Mouse (Mus musculus) embryo, embryonic 11 days (tissue): ENCODE measurements at regions not wholly inside any gene's neighbourhood (a gene's known extent, or its start where the extent isn't known, plus 50 kb on each side); places are given as distances from the start of the nearest gene placed in this dataset.
"Not testable (repeated sequence)": the region's sequence is repeated elsewhere in the genome, so short reads cannot be mapped to it uniquely, and the experiment has no call there.

Experiments used
- DNase-seq: peaks from one replicate; pipeline ENCODE4 v3.0.0-alpha.2; 2015

- no peak for DNase-seq
Measured at GRCm38 (mm10) chr19:59516957-59517356, 58.8 kb downstream of the Emx2 start.

GRCm38 (mm10) chr19:59519156-59519555 lies 61.0 kb downstream of the Emx2 start:
- DNase-seq, result no peak

DNA sequence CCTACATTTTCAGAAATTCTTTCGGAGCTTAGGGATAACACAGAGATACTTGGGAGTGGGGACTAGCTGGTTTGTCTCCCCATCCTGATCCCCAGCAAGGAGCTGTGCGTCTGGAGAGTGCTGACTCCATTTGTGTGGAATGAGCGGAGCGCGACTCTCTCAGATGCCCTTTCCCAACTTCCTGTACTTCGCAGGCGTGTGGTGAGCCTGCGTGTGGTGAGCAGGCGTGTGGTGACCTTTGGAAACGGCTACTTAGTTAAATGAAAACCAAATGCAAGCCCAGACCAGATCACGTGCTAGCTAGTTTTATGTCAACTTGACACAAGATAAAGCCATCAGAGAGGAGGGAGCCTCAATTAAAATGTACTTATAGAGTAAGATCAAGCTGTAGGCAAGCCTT lies 64.0 kb downstream of the Emx2 start:
- peak; percentile 33 for DNase-seq

DNA sequence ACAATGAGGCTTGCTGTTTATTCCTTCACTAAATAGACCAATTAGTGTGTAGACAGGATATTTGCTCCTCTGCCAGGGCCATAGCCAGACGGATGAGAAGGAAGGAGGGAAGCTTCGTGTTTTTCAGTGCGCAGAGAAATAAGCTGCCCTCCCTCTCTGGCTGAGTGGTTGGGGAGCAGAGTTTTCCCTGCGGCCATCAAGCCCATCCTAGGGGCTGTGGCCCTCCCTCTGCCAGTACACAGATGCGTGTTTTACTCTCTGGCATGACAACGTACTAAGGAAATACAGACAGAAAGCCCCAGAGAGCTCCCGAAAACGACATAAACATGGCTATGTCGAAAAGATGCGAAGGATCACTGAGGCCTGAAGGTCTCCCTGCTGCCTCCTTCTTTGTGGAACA lies 65.2 kb downstream of the Emx2 start:
- no peak for DNase-seq

- DNase-seq, result no peak
Measured at GRCm38 (mm10) chr19:59564101-59564500, 105.9 kb downstream of the Emx2 start.

- DNase-seq, result no peak
Measured at GRCm38 (mm10) chr19:59568907-59569306, 110.7 kb downstream of the Emx2 start.

- DNase-seq, result not testable (repeated sequence)
Measured at GRCm38 (mm10) chr19:59569590-59569989, 111.4 kb downstream of the Emx2 start.

DNA sequence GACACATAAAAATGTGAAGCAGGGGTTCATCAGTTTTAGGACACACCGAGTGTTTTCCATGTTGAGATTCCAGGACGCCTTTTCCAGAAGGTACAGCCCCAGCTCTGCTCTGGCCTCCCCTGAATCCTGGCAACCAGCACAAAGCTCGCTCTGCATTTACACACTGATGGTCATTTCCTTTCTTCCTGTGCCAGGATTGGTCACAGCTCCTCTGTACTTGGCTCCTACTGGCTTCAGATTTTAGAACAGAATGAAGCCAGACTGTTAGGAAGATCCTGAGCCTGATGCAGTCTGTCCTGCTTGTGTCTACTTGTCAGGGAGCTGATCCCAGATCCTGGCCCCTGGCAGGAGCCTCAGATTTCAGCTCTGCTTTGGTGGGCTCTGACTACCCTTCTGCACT lies 116.2 kb downstream of the Emx2 start:
- DNase-seq, result no peak

- no peak for DNase-seq
Measured at GRCm38 (mm10) chr19:59577886-59578285, 119.7 kb downstream of the Emx2 start.

DNA sequence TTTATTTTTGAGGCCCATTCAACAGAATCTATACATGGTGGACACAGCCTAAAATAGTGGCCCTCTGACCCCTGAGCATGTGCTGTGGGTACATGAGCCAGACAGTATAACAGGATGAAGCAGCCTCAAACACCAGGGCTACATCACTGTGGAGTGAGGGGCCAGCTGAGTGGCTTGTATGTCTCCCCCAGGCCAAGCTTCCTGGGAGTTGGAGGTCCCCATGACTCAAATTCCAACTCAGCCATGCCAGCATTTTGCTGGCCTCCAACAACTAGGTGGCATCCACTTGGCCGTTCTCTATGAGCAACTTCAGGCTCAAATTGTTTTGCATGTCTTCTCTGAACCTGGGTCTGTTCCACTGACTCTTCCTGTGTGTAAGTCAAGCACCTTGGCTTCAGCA lies 121.5 kb downstream of the Emx2 start:
- DNase-seq, result no peak

DNA sequence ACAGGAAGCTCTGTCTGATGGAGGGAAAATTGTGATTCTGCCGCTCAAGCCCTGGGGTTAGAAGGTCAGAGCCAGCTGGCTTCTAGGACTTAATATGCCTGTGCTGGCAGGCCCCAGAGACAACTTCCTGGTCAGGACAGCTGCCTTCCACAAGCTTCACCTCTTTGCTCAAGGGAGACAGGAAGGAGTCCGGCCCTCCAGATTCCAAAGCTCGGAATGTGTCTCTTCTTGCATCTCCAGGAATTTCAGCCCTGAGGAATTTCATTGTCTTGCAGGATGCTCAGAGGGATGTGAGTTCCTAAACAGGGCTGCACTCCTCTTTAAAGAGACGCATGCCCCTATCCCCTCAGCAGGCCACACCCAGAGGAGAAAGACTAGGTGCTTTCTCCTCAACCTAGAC lies 127.7 kb downstream of the Emx2 start:
- peak; percentile 30 for DNase-seq

GRCm38 (mm10) chr19:59587303-59587702 lies 129.1 kb downstream of the Emx2 start:
- peak; percentile 30 for DNase-seq

DNA sequence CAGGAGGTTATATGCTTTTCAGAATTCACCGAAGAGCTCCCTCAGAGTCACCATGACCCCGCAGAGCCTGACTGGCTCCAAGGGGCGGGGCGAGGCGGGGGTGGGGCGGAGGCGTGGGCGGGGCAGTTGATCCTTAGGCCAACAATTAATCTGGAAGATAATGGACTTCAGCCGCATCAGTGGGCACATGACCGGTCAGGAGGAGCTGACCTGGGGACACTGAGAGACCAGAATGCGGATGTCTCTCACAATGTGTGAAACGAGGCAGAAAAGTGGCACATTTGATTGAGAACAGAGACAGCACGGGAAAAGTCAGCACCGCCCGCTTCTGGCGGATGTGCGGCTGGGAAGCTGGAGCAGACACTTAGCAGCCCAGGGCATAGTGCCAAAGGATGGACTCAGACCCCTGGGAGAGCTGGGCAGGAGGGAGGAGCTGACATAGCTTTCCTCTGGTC lies 129.9 kb downstream of the Emx2 start:
- peak; percentile 62 for DNase-seq

GRCm38 (mm10) chr19:59590021-59590420 lies 131.8 kb downstream of the Emx2 start:
- no peak for DNase-seq

- DNase-seq, result no peak
Measured at GRCm38 (mm10) chr19:59592060-59592459, 133.9 kb downstream of the Emx2 start.

DNA sequence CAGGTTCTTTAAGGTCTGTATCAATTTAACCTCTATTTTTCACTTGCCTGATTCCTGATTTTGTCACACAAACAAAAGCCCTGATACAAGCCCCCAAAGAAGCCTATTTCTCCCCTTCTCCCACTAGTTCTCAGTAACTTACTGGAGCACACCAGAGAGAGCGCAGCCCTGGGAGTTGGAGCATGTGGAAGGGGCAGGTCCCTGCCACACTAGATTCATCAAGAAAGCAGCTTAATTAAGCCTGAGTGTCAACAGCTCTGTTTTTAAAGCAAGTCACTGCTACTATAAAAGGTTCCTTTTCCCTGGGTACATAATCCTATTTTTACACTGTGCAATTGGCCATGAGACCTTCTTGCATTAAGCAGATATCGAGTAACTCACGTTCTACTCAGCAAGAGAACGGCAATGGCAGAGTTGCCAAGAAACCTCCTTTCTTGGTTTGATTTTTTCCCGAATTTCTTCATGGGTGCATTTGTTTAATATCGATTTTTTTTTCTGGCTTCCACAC lies 166.2 kb downstream of the Emx2 start:
- DNase-seq, result no peak

GRCm38 (mm10) chr19:59627681-59628080 lies 169.5 kb downstream of the Emx2 start:
- no peak for DNase-seq

GRCm38 (mm10) chr19:59628296-59629160 lies 170.4 kb downstream of the Emx2 start:
- DNase-seq, result no peak

DNA sequence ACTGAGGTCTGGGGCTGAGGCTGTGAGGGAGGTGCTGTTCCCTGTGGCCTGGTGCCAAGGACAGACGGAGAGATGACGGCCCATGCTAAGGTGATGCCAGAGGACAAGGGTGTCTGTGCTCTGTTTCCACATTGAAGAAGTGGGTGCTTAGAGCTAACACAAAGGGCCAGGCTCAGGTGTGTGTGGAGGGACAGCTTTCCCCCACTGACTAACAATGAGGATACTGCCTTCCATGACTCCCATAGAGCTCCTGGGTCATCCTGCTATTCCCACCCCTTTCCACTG lies 170.9 kb downstream of the Emx2 start:
- no peak for DNase-seq

DNA sequence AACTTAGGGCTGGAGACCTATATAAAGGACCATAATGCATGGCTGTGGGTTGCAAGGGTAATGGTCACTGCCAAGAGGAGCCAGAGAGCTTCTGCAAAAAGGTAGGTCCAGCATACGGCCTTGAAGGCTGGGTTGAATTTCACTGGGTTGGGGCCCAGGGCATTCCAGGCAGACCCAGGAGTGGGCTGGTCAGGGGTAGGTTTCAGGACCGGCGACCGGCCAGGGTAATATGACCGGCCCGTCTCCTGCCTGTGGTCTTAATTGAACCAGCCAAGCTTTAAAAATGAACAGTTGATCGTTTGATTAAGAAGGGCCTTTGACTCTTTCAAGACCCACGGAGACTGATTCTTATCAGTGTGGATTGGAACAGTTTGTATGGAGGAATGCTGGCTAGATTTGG lies 171.9 kb downstream of the Emx2 start:
- no peak for DNase-seq

DNA sequence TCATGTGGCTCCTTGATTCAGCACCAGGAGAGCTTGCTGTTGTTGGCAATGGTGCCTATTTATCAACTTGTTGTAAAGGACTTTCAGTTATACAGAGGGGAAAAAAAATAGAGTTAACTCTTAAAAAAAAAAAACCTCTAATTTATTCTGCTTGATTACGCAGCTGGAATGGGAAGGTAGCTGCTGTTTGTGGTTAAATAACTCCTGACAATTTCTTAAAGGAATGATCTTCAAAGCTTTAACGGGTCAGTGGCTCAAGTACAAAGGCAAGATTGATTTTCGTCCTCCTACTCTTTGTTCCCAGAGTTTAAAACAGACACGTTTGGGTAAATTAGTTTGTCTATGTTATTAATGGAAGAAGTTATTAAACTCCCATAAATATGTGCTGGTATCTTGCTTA lies 172.5 kb downstream of the Emx2 start:
- DNase-seq, result no peak

DNA sequence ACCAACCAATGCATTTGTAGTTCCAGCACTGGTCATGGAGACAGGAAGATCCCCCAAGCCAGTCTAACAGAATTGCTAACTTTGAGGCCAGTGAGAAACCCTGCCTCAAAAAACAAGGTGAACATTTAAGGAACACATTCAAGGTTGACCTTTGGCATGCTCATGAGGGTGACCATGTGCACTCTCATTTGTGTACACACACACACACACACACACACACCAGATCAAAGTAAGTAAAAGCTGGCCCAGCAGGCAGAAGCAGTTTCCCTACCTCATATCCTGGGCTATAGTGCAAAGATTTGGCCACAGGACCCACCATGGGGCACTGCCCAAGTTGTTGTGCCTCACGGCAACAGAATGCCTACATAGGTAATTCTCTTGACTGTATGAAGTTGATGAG lies 173.4 kb downstream of the Emx2 start:
- DNase-seq, result no peak

- peak; percentile 47 for DNase-seq
Measured at GRCm38 (mm10) chr19:59636271-59636670, 178.1 kb downstream of the Emx2 start.

DNA sequence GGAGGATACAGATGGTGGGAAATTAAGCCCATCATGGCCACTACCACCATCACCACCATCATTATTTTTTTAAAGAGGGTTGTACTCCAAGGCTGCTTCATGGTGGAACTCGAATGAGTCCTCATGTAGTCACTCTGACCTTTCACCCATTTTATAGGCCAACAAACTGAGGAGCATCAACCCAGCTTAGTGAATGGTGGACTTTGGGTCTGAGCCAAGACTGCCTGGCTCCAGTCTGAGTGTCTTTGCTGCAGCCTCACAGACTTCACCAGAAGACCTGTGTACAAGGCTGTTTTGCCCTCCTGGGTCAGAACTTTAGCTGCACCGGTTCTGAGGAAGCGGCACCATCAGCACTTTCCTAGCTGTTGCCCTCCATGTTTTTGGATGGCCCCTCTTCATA lies 184.4 kb downstream of the Emx2 start:
- DNase-seq, result no peak

- no peak for DNase-seq
Measured at GRCm38 (mm10) chr19:59646231-59646630, 188.1 kb downstream of the Emx2 start.
